8 mouse cellular contexts compared by ENCODE assay signal in the genomic region with DNA sequence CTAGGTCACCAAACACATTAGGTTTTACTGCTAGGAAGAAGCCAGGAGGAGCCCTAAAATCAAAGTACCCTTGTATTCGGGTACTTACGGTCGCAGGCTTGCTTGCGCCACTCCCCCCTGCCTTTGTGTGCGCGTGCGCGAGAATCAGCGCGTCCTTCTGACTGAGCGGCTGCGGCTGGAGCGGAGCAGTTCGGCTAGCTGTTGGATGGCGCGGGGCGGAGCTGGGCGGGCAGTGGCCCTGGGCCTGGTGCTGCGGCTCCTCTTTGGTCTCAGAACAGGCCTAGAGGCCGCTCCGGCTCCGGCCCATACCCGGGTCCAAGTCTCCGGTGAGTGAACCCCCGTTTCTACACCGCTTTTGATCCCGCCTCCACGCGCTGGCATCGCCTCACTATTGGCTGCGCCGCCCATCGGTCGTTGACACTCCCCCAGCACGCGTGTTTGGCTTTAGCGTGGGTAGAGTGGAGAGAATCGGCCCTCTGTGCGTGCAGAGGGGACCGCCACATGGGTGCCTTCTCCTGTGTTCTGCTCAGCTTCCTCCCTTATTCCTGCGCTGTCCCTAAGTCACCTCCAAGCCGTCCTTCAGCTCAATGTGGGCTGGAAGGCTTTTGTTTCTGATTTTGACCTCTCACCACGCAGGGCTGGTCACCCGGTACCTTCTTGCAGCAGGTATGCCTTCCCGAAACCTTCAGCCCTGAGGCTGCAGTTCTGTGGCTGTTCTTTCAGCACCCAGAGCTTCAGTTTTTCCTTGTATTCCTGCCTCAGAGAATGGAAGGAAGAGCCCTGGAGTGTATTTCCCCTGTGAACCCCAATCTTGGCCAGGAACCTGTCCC. TPM values are rescaled to one million over a fixed set of nuclear protein-coding genes. Genes with fewer than 3 reads are reported as not detected.
DNase-seq lines count a peak whose midpoint lies in the region; ATAC-seq lines count a peak whose summit lies in the region.

Gene Cd320, plus strand, starts transcription at position 126 of the 830 bp plus-strand sequence.

- DNase-seq in NIH3T3 (ENCODE audit: low read depth), result peak; percentile 97
- peak; percentile 94 to 96 for DNase-seq in cerebellum, postnatal 10 days
- peak; percentile 84 to 89 for DNase-seq in frontal cortex, postnatal 14 days (ENCODE audit: low spot score in 2 of 2)
- peak; percentile 87 to 90 for DNase-seq in layer of hippocampus, postnatal 25 days (ENCODE audit: extremely low spot score in 1 of 2, low spot score in 1 of 2)
- DNase-seq in lung, postnatal 25 days (ENCODE audit: low spot score), result peak; percentile 93
- peak; percentile 93 for DNase-seq in retina, embryonic 14.5 days (ENCODE audit: low spot score)
- DNase-seq in thymus, postnatal 4 days, result peak; percentile 92

- peak within 1 kb of the TSS; percentile 93 for H3K4me2 ChIP-seq in hindbrain, embryonic 13.5 days

- peak within 1 kb of the TSS; percentile 76 for H3K4me3 ChIP-seq in hindbrain, embryonic 13.5 days

- H3K36me3 ChIP-seq in hindbrain, embryonic 13.5 days, result peaks cover 34% of the 10 kb centered on the region

- H3K4me1 ChIP-seq in hindbrain, embryonic 13.5 days (replicated peaks), result peaks cover 19% of the 10 kb centered on the region

- H3K9ac ChIP-seq in hindbrain, embryonic 13.5 days, result peak within 1 kb of the TSS; percentile 84

- no peaks in the 10 kb centered on the region for H3K9me3 ChIP-seq in hindbrain, embryonic 13.5 days

- under 1% methylated on average over 45 of the region's 45 CpGs for WGBS in hindbrain, embryonic 13.5 days

- H3K27ac ChIP-seq in hindbrain, embryonic 13.5 days, result peak within 1 kb of the TSS; percentile 84

- H3K27me3 ChIP-seq in hindbrain, embryonic 13.5 days, result no peaks in the 10 kb centered on the region

- peak; percentile 95 for ATAC-seq in hindbrain, embryonic 13.5 days (ENCODE audit: low FRiP score)

RNA-seq across cellular contexts. Expression of gene Cd320, which starts in this region (rescaled TPM):
- polyA plus RNA-seq in hindbrain, embryonic 13.5 days (2015; fragmentation: Nextera tagmentation; extraction: Ambion mirVana), result 59.0 and 60.3 TPM in 2 replicates
- total RNA-seq in layer of hippocampus, postnatal 25 days (2021), result 10 to 100 TPM; 23.7 to 23.8 TPM

Comparison
In these comparisons a context has a peak if more than half of its experiments do, and no peak if none do; other contexts are left out.
1. Peak in every context shown above with its lines: DNase-seq, ATAC-seq, H3K4me3 ChIP-seq and H3K27ac ChIP-seq.